Mouse (Mus musculus) forebrain, embryonic 15.5 days (tissue): Measurements from ENCODE around the gene Ndufb11. TPM values are rescaled to one million over a fixed set of nuclear protein-coding genes. Genes with fewer than 3 reads are reported as not detected.

Experiments
- ATAC-seq: fragments of 200-750 bp; cut with Nextera tagmentation; replicated peaks from 2 replicates; pipeline ENCODE4 v1.8.0; 2017; ENCODE audit warnings: mild to moderate bottlenecking, moderate TSS enrichment, moderate library complexity
- H3K27ac ChIP-seq: fragments of 300-500 bp; sonication (generic); replicated peaks from 2 replicates; pipeline ENCODE4 v1.5.1; 2015; ENCODE audit warnings: mild to moderate bottlenecking, inconsistent platforms
- H3K27me3 ChIP-seq: fragments of 300-500 bp; sonication (generic); 2 replicates; pipeline ENCODE4 v1.6.1; 2015; ENCODE audit warnings: inconsistent platforms
- H3K36me3 ChIP-seq: fragments of 300-500 bp; sonication (generic); 2 replicates; pipeline ENCODE4 v1.6.1; 2015; ENCODE audit warnings: mild to moderate bottlenecking, inconsistent platforms
- H3K4me1 ChIP-seq: fragments of 300-500 bp; sonication (generic); 2 replicates; pipeline ENCODE4 v1.6.1; 2015; ENCODE audit warnings: inconsistent platforms
- H3K4me2 ChIP-seq: fragments of 300-500 bp; sonication (generic); replicated peaks from 2 replicates; pipeline ENCODE4 v1.6.1; 2015; ENCODE audit warnings: mild to moderate bottlenecking, inconsistent platforms
- H3K4me3 ChIP-seq: fragments of 300-500 bp; sonication (generic); 2 replicates; pipeline ENCODE4 v1.5.1; 2015; ENCODE audit warnings: mild to moderate bottlenecking, inconsistent platforms
- H3K9ac ChIP-seq: fragments of 300-500 bp; sonication (generic); replicated peaks from 2 replicates; pipeline ENCODE4 v1.6.1; 2015; ENCODE audit warnings: mild to moderate bottlenecking, inconsistent platforms
- H3K9me3 ChIP-seq: fragments of 300-500 bp; sonication (generic); 2 replicates; pipeline ENCODE4 v1.6.1; 2016; ENCODE audit warnings: inconsistent platforms
- WGBS: fragments of 180-500 bp; shearing (Covaris S2); methylation state at CpG from one replicate; pipeline ENCODE4 v1.1.7; 2015; ENCODE audit warnings: mixed read lengths; 5-methylcytosine and 5-hydroxymethylcytosine counted together
- polyA plus RNA-seq: library from polyadenylated mRNA; unstranded; fragments of >200 nt; fragmentation: Nextera tagmentation; extraction: Ambion mirVana; gene quantifications from 2 replicates; pipeline ENCODE4 v1.2.1, GENCODE M21; 2015

Ndufb11 gene
- polyA plus RNA-seq, 1 experiment from 2014 or later: 199 TPM

DNA sequence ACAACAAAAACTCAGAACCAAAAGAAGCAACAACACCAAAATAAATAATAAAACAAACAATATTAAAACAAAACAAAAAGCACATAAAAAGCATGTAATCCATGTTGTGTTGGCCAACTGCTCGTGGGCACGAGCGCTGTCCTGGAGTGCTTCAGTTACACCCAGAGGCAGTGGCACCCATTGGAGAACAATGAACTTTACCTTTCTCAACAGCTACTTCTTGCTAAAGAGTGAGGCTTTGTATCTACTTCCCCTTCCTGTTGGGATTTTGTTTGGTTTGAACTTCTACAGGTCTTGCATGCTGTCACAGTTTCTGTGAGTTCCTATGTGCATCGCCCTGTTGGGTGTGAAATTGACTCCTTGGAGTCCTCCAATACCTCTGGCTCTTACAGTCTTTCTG lies 8.9 kb downstream of the Ndufb11 start:
- Histone ChIP-seq H3K27me3 (no peaks in the 10 kb centered on the region), H3K4me1 (no peaks in the 10 kb centered on the region), H3K9ac (no peak overlapping the region), H3K27ac (no peak overlapping the region), H3K9me3 (no peaks in the 10 kb centered on the region), H3K4me2 (no peak overlapping the region), H3K36me3 (no peaks in the 10 kb centered on the region), H3K4me3 (no peak overlapping the region)
- WGBS: 87% methylated on average over 4 of the region's 4 CpGs
- ATAC-seq: no peak

DNA sequence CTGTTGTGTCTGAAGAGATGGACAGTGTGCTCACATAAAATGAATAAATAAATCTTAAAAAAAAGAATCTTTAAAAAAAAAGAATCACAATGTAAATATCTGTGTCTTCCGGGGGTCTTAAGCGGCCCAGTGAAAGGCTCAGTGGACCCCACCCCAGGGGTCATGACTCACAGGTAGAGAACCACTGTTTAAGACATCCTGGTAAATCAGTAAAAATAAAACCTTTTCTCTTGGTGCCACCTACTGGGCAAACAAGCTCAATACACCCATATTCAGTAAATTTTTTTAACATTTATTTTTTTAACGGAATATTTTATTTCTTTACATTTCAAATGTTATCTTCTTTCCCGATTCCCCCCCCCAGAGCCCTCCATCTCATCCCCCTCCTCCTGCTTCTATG lies 29.5 kb downstream of the Ndufb11 start:
- Histone ChIP-seq H3K36me3 (no peaks in the 10 kb centered on the region), H3K4me2 (no peak overlapping the region), H3K27ac (no peak overlapping the region), H3K9me3 (no peaks in the 10 kb centered on the region), H3K9ac (no peak overlapping the region), H3K27me3 (no peaks in the 10 kb centered on the region), H3K4me1 (no peaks in the 10 kb centered on the region), H3K4me3 (no peak overlapping the region)
- no peak for ATAC-seq
- 36% methylated on average over 4 of the region's 4 CpGs for WGBS

DNA sequence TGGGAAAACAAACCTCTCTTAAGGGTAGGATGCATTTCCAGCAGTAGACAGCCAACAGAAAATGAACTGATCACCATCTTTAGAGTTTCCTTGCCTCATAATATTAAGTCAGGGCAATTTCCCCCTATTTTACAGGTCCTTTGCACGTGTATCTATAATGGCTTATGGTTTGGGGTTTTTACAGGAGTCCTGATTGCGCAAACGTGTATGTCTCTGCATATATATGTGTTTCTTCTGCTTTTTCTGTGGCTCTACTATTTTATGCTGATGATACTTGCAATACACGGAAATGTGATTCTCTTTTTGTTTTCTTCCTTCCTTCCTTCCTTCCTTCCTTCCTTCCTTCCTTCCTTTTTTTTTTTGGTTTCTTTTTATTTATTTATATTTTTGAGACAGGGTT lies 43.5 kb downstream of the Ndufb11 start:
- Histone ChIP-seq H3K4me3 (no peak overlapping the region), H3K9ac (no peak overlapping the region), H3K4me1 (no peaks in the 10 kb centered on the region), H3K9me3 (no peaks in the 10 kb centered on the region), H3K4me2 (no peak overlapping the region), H3K27me3 (no peaks in the 10 kb centered on the region), H3K36me3 (no peaks in the 10 kb centered on the region), H3K27ac (no peak overlapping the region)
- no peak for ATAC-seq
- WGBS: 88% methylated on average over 4 of the region's 4 CpGs

DNA sequence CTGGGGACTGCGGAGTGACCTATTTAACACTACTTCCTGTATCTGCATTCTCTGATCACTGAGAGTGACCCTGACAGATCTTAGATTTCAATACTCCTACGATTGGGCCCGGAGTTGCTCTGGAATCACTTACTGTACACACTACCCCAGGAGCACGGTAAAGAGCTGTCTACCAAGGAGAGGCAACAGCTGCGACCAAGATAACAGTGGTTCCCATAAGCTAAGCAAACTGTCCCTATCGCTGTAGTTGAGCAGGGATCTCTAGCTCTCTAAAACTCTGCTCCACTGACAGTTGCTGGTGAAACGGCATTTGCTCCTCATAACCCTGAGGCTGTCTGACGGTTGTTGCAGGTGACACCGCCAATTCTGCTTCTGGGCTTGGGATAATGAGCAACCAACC lies 44.7 kb downstream of the Ndufb11 start:
- Histone ChIP-seq H3K27ac (no peak overlapping the region), H3K27me3 (no peaks in the 10 kb centered on the region), H3K9ac (no peak overlapping the region), H3K9me3 (no peaks in the 10 kb centered on the region), H3K4me1 (no peaks in the 10 kb centered on the region), H3K4me2 (no peak overlapping the region), H3K4me3 (no peak overlapping the region), H3K36me3 (no peaks in the 10 kb centered on the region)
- WGBS: 79% methylated on average over 9 of the region's 9 CpGs
- no peak for ATAC-seq

DNA sequence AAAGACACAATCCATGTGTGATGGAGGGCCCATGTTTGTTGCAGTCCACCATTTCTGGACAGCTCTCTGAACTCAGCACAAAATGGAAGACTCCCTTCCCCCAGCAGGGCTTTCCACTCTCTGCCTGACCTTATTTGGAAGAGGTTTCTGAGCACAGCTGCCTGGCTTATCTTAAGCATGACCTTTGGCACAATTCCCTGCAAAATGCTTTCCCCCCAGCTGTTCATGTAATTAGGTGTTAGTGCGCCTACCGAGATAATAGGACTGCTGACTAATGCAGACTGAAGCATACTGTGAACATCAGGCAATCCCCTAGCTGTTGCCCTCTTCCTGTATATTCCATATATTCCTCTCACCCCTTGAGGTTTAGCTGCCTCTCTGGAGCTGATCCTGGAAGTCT lies 46.4 kb downstream of the Ndufb11 start:
- H3K4me2 ChIP-seq: no peak overlapping the region
- H3K27ac ChIP-seq: no peak overlapping the region
- H3K36me3 ChIP-seq: no peaks in the 10 kb centered on the region
- no peak overlapping the region for H3K4me3 ChIP-seq
- H3K9me3 ChIP-seq: no peaks in the 10 kb centered on the region
- H3K27me3 ChIP-seq: no peaks in the 10 kb centered on the region
- ATAC-seq: no peak
- no peak overlapping the region for H3K9ac ChIP-seq
- no peaks in the 10 kb centered on the region for H3K4me1 ChIP-seq
- WGBS: 37% methylated on average over 2 of the region's 2 CpGs

Other genes with a start within 250 kb of the Ndufb11 start
- gene Jade3, start 191.9 kb downstream of the Ndufb11 start, polyA plus RNA-seq: 7.4 TPM in 2 replicates
- 0.24 and 0.49 TPM in 2 replicates for gene Rgn, start 67.8 kb downstream of the Ndufb11 start, polyA plus RNA-seq
- gene Rbm10, start 116 bp downstream of the Ndufb11 start, polyA plus RNA-seq: 66.9 and 70.1 TPM in 2 replicates
- 407 and 417 TPM in 2 replicates for gene Uba1, start 40.7 kb upstream of the Ndufb11 start, polyA plus RNA-seq
- gene Cdk16, start 70.3 kb upstream of the Ndufb11 start, polyA plus RNA-seq: 133 and 137 TPM in 2 replicates
- 85.3 and 86.6 TPM in 2 replicates for gene Usp11, start 86.3 kb upstream of the Ndufb11 start, polyA plus RNA-seq
- 224 and 234 TPM in 2 replicates for gene Araf, start 180.2 kb upstream of the Ndufb11 start, polyA plus RNA-seq